Mouse (Mus musculus) ES-Bruce4 (cell line): ENCODE results near the gene Cyp4f16. TPM values are rescaled to one million over a fixed set of nuclear protein-coding genes. Genes with fewer than 3 reads are reported as not detected.
A peak's percentile ranks its signal among the peaks of the same experiment; 100 is the strongest.
"Not testable (repeated sequence)": the region's sequence is repeated elsewhere in the genome, so short reads cannot be mapped to it uniquely, and the experiment has no call there.

Experiments
- H3K27ac ChIP-seq: 2 replicates; pipeline ENCODE4 v1.5.1; 2012; ENCODE audit warnings: low read length, inconsistent platforms; ENCODE audit not compliant: insufficient read depth
- H3K27me3 ChIP-seq: 2 replicates; pipeline ENCODE4 v1.6.1; 2012; ENCODE audit warnings: mild to moderate bottlenecking, low read length, inconsistent platforms; ENCODE audit not compliant: control insufficient read depth, poor library complexity, insufficient read depth, severe bottlenecking
- H3K36me3 ChIP-seq: 2 replicates; pipeline ENCODE4 v1.6.1; 2012; ENCODE audit warnings: inconsistent platforms, mild to moderate bottlenecking, low read length, moderate library complexity; ENCODE audit not compliant: control insufficient read depth, poor library complexity, insufficient read depth, severe bottlenecking
- H3K4me1 ChIP-seq: one replicate; pipeline ENCODE4 v1.8.1; 2011; ENCODE audit warnings: low read length; ENCODE audit not compliant: control insufficient read depth, insufficient read depth
- H3K4me3 ChIP-seq: 2 replicates; pipeline ENCODE4 v1.5.1; 2011; ENCODE audit warnings: low read depth, mild to moderate bottlenecking, low read length
- H3K9ac ChIP-seq: 2 replicates; pipeline ENCODE4 v1.6.1; 2012; ENCODE audit warnings: low read depth, mild to moderate bottlenecking, inconsistent platforms; ENCODE audit not compliant: poor library complexity, severe bottlenecking
- H3K9me3 ChIP-seq: replicated peaks from 2 replicates; pipeline ENCODE4 v1.6.1; 2012; ENCODE audit warnings: mild to moderate bottlenecking, low read length, inconsistent platforms; ENCODE audit not compliant: control insufficient read depth, poor library complexity, insufficient read depth, severe bottlenecking
- CTCF ChIP-seq: IDR thresholded peaks from one replicate; pipeline ENCODE4 v1.8.1; 2011; ENCODE audit warnings: low read depth, low read length
- EP300 ChIP-seq: IDR thresholded peaks from 2 replicates; pipeline ENCODE4 v1.6.1; 2011; ENCODE audit warnings: low read depth, low read length; ENCODE audit not compliant: insufficient read depth
- POLR2A ChIP-seq: IDR thresholded peaks from one replicate; pipeline ENCODE4 v1.8.1; 2011; ENCODE audit warnings: low read length; ENCODE audit not compliant: insufficient read depth
- polyA plus RNA-seq: library from polyadenylated mRNA; stranded (reverse); fragments of >200 nt; gene quantifications from 2 replicates; pipeline ENCODE4 v1.2.4, GENCODE M21; 2011; ENCODE audit warnings: low read depth; ENCODE audit not compliant: missing spikeins, insufficient read depth, insufficient read length

Gene Cyp4f16
- polyA plus RNA-seq, 1 experiment = 17.2 TPM

- Histone ChIP-seq H3K9me3 (no peaks in the 10 kb centered on the region), H3K36me3 (no peaks in the 10 kb centered on the region), H3K4me3 (peak overlapping the region; percentile 96), H3K27ac (no peak overlapping the region), H3K9ac (peak overlapping the region; percentile 66), H3K4me1 (no peaks in the 10 kb centered on the region), H3K27me3 (no peaks in the 10 kb centered on the region)
- TF ChIP-seq CTCF (no peak), EP300 (no peak), POLR2A (no peak)
These were observed 501 bp downstream of the Cyp4f16 start for GRCm38 (mm10) chr17:32536867-32537250.

GRCm38 (mm10) chr17:32544792-32545191, 8.4 kb downstream of the Cyp4f16 start:
- H3K27me3 ChIP-seq, H3K4me1 ChIP-seq, H3K27ac ChIP-seq, H3K9ac ChIP-seq, H3K9me3 ChIP-seq, H3K4me3 ChIP-seq, H3K36me3 ChIP-seq: not testable (repeated sequence)

- not testable (repeated sequence) for H3K4me1 ChIP-seq, H3K27me3 ChIP-seq, H3K9ac ChIP-seq, H3K36me3 ChIP-seq, H3K9me3 ChIP-seq, H3K27ac ChIP-seq
- H3K4me3 ChIP-seq = peak overlapping the region; percentile 68
These were observed 14.0 kb downstream of the Cyp4f16 start for GRCm38 (mm10) chr17:32550377-32550776.

GRCm38 (mm10) chr17:32550900-32551770, 14.8 kb downstream of the Cyp4f16 start:
- no peaks in the 10 kb centered on the region for H3K36me3 ChIP-seq
- H3K27me3 ChIP-seq = no peaks in the 10 kb centered on the region
- H3K9me3 ChIP-seq = no peaks in the 10 kb centered on the region
- peaks cover 5% of the 10 kb centered on the region for H3K4me1 ChIP-seq
- peak overlapping the region; percentile 3; the same call in 1 of the 2 replicates for H3K9ac ChIP-seq
- TF ChIP-seq POLR2A = no peak
- peak; percentile 80 for TF ChIP-seq CTCF
- H3K4me3 ChIP-seq = peak overlapping the region; percentile 68
- no peak overlapping the region; the same call in 1 of the 2 replicates for H3K27ac ChIP-seq

GRCm38 (mm10) chr17:32553016-32553415, 16.7 kb downstream of the Cyp4f16 start:
- H3K27me3 ChIP-seq, H3K4me1 ChIP-seq, H3K9ac ChIP-seq, H3K9me3 ChIP-seq, H3K36me3 ChIP-seq, H3K4me3 ChIP-seq, H3K27ac ChIP-seq: not testable (repeated sequence)

GRCm38 (mm10) chr17:32554368-32554767, 18.0 kb downstream of the Cyp4f16 start:
- not testable (repeated sequence) for H3K4me1 ChIP-seq, H3K27me3 ChIP-seq, H3K4me3 ChIP-seq, H3K27ac ChIP-seq, H3K9ac ChIP-seq, H3K9me3 ChIP-seq, H3K36me3 ChIP-seq

- H3K27ac ChIP-seq, H3K9ac ChIP-seq, H3K27me3 ChIP-seq, H3K4me3 ChIP-seq, H3K36me3 ChIP-seq, H3K4me1 ChIP-seq: not testable (repeated sequence)
- H3K9me3 ChIP-seq = peaks cover 36% of the 10 kb centered on the region
These were observed 26.9 kb downstream of the Cyp4f16 start for GRCm38 (mm10) chr17:32563301-32563700.

DNA sequence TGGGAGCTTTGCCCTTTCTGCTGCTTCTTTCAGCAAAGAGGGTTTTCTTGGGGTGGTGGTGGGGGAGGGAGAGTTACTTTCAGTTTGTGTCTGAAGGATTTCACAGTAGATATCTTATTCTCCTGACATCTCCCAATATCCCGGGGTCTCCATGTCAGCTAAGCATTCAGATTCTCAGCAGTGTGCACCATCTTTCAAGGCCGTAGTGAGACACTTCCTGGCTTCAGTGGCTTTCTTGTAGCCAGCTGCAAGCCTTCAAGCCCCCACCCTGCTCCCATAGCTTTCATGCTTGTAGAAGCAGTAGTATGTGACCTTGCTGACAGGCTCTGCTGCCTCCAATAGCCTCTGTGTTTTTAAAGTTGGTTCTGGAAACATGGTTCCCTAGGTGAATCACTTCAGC, 36.9 kb downstream of the Cyp4f16 start:
- H3K27ac ChIP-seq, H3K4me3 ChIP-seq, H3K27me3 ChIP-seq, H3K36me3 ChIP-seq, H3K9me3 ChIP-seq, H3K4me1 ChIP-seq, H3K9ac ChIP-seq: not testable (repeated sequence)
